Mouse (Mus musculus) thymus, adult 2 months (tissue): ENCODE results near the gene Pitpna. TPM values are rescaled to one million over a fixed set of nuclear protein-coding genes. Genes with fewer than 3 reads are reported as not detected.

Experiments used
- DNase-seq: peaks from one replicate; pipeline ENCODE4 v3.0.0; 2021
- H3K27ac ChIP-seq: fragments of 200-500 bp; 2 replicates; pipeline ENCODE4 v1.5.1; 2012; ENCODE audit warnings: low read length, control low read depth; ENCODE audit not compliant: control insufficient read depth, insufficient read depth
- H3K27me3 ChIP-seq: fragments of 200-500 bp; 2 replicates; pipeline ENCODE4 v1.6.1; 2012; ENCODE audit warnings: mild to moderate bottlenecking, low read length, moderate library complexity, mixed read lengths; ENCODE audit not compliant: control insufficient read depth, insufficient read depth
- H3K36me3 ChIP-seq: fragments of 200-500 bp; 2 replicates; pipeline ENCODE4 v1.6.1; 2012; ENCODE audit warnings: mild to moderate bottlenecking, low read length, moderate library complexity; ENCODE audit not compliant: control insufficient read depth, insufficient read depth
- H3K4me1 ChIP-seq: fragments of 200-500 bp; replicated peaks from 2 replicates; pipeline ENCODE4 v1.6.1; 2012; ENCODE audit warnings: low read length; ENCODE audit not compliant: control insufficient read depth, insufficient read depth
- H3K4me3 ChIP-seq: fragments of 200-500 bp; 2 replicates; pipeline ENCODE4 v1.5.1; 2012; ENCODE audit warnings: mild to moderate bottlenecking, low read length, control low read depth, moderate library complexity; ENCODE audit not compliant: control insufficient read depth, insufficient read depth
- CTCF ChIP-seq: fragments of 200-500 bp; IDR thresholded peaks from 2 replicates; pipeline ENCODE4 v1.5.1; 2012; ENCODE audit warnings: mild to moderate bottlenecking, control low read depth, low read length, moderate library complexity, borderline replicate concordance; ENCODE audit not compliant: control insufficient read depth, poor library complexity, insufficient read depth; ENCODE audit errors: extremely low read depth
- POLR2A ChIP-seq: fragments of 200-500 bp; IDR thresholded peaks from 2 replicates; pipeline ENCODE4 v1.6.1; 2012; ENCODE audit warnings: mild to moderate bottlenecking, low read length, control low read depth, moderate library complexity; ENCODE audit not compliant: control insufficient read depth, poor library complexity, insufficient read depth; ENCODE audit errors: extremely low read depth
- WGBS: fragments of 180-500 bp; shearing (Covaris S2); methylation state at CpG from one replicate; pipeline ENCODE4 v1.1.7; 2018; 5-methylcytosine and 5-hydroxymethylcytosine counted together
- polyA plus RNA-seq: library from polyadenylated mRNA; depleted of rRNA; stranded (reverse); fragments of >200 nt; gene quantifications from 2 replicates; pipeline ENCODE4 v1.2.3, GENCODE M21; 2012

The Pitpna gene
- polyA plus RNA-seq, 1 experiment = 99.7 TPM

DNA sequence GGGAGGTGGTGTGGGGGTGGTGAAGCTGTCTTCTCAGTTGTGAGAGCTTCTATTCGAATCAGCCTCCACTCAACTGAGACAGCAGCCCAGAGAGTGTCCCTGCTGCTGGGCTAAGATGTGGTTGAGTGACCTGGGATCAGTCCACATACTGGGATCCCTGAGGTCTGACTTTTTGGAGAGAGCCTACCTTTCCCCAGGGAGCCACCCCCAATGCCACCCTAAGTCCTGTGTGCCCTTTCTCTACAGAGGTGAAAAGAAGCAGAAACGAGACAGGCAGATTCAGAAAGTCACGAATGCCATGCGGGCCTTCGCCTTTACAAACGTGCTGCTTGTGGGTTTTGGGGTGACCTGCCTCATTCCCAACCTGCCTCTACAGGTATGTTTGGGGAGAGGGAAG lies 19.8 kb upstream of the Pitpna start:
- WGBS = 68% methylated on average over 6 of the region's 6 CpGs
- TF ChIP-seq CTCF (no peak), POLR2A (no peak)
- Histone ChIP-seq H3K36me3 (peaks cover 53% of the 10 kb centered on the region), H3K27ac (no peak overlapping the region), H3K4me1 (peaks cover 50% of the 10 kb centered on the region), H3K4me3 (no peak overlapping the region), H3K27me3 (no peaks in the 10 kb centered on the region)
- no peak for DNase-seq

DNA sequence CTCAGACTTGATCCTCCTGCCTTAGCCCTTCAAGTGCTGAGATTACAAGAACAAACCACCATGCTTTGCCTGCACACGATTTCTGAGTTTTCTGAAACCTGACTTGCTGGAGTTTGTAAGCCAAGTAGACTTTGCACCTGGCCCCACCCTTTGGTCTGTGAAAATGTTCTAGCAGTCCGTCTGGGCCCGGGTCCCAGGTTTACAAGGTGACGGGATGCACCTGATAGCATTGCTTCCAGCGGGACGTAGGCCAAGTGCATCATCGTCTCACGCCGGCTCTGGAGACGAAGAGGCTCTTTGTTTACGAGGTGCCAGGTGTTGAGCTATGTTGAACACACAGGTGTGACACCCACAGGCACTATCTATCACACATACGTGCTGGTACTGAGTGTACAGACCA lies 18.9 kb upstream of the Pitpna start:
- TF ChIP-seq POLR2A = no peak
- DNase-seq = no peak
- Histone ChIP-seq H3K36me3 (peaks cover 44% of the 10 kb centered on the region), H3K27me3 (no peaks in the 10 kb centered on the region), H3K27ac (no peak overlapping the region), H3K4me3 (no peak overlapping the region), H3K4me1 (peaks cover 49% of the 10 kb centered on the region)
- 86% methylated on average over 12 of the region's 12 CpGs for WGBS

DNA sequence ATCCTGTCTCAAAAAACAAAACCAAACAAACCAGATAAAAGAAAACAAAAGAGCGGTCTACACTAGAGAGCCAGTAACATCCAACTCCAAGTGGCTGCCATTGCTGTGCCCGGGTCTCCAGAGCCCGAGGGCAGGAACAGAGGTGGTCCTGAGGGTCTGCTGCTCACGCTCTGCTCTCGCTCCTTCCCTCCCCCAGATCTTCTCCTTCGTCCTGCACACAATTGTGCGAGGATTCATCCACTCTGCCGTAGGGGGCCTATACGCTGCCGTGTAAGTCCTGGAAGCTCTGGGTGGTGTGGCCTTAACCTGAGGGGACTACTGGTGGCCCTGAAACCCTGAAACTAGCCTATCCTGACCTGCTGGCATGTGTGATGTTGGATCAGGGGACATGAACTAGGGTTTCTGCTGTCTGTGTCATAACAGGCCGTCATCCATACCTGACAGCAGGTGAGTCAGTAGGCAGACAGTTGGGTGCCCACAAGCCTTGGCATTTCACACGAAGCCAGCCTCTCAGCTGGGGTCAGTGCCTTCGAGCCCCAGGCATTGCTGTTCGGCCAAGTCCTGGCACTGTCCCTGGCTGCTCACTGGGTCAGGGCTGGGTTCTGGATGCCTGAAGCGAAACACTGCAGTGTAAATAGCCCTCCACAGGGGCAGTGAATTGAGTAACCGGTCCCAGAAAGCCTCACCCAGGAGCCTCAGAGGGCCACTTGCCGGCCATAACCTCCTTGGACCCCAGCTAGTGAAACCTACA lies 17.3 kb upstream of the Pitpna start:
- Histone ChIP-seq H3K4me3 (no peak overlapping the region), H3K4me1 (peaks cover 56% of the 10 kb centered on the region), H3K27ac (no peak overlapping the region), H3K27me3 (no peaks in the 10 kb centered on the region), H3K36me3 (peaks cover 32% of the 10 kb centered on the region)
- TF ChIP-seq CTCF (no peak), POLR2A (no peak)
- no peak for DNase-seq
- 92% methylated on average over 17 of the region's 17 CpGs for WGBS

DNA sequence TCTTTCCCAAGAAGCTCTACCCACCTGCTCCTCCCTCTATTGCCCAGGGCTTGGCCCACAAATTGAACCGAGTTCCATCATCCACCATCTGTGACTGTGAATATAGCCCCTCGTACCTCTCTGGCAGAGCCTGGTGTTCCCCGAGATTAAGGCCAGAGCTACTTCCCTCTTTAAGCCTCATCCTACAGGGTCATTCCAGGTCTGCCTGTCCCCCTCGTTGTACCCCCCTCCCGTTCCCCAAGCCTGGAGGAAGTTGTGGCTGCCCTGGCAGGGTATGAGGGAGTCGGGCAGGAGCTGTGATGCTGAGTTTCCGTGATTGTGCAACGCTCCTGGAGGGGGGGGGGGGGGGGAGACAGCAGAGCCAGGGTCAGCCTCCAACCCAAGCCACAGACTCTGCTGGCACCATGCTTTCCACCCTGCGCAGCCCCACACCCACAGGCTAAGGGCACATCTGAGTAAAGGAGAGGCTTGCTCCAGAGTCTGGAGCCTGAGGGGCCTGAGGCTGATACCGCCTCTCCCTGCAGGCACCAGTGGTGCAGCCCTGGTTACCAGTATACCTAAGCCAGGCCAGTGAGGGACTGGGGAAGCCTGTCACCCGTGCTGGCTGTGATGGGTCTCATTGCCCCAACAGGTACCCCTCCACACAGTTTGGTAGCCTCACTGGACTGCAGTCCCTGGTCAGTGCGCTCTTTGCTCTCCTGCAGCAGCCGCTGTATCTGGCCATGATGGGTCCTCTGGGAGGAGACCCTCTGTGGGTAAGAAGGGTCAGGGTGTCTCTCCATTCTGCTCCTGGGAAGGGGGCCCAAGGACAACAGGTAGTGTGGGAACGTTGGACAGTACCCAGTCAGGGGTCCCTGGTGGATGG lies 16.5 kb upstream of the Pitpna start:
- H3K36me3 ChIP-seq = peaks cover 31% of the 10 kb centered on the region
- DNase-seq = no peak
- peaks cover 57% of the 10 kb centered on the region for H3K4me1 ChIP-seq
- no peak overlapping the region for H3K4me3 ChIP-seq
- peak overlapping the region; percentile 70; the same call in 1 of the 2 replicates for H3K27ac ChIP-seq
- H3K27me3 ChIP-seq = no peaks in the 10 kb centered on the region
- whole genome bisulfite sequencing = 34% methylated on average over 14 of the region's 14 CpGs
- TF ChIP-seq CTCF (no peak), POLR2A (no peak)

DNA sequence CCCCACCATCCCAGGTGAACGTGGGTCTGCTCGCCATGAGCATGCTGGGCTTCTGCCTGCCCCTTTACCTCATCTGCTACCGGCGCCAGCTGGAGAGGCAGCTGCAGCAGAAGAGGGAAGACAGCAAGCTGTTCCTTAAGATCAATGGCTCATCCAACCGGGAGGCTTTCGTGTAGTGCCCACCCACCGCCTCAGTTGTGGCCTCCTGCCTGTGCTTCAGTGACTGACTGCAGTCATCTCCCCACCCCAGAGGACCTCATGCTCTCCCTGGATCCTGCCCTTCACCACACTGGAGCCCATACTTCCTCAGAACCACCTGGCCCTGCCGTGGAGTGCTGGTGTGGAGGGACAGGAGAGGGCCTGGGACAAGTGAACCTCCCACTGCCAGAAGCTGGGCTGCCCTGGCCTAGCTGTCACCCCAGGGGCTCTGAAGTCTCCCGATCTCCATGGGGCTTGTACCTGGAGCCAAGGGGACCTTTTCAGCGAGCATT lies 15.6 kb upstream of the Pitpna start:
- no peak for TF ChIP-seq CTCF
- TF ChIP-seq POLR2A = no peak
- H3K4me1 ChIP-seq = peaks cover 52% of the 10 kb centered on the region
- peaks cover 23% of the 10 kb centered on the region for H3K36me3 ChIP-seq
- peak overlapping the region; percentile 9; the same call in 1 of the 2 replicates for H3K4me3 ChIP-seq
- 6% methylated on average over 10 of the region's 10 CpGs for WGBS
- H3K27ac ChIP-seq = peak overlapping the region; percentile 70
- H3K27me3 ChIP-seq = no peaks in the 10 kb centered on the region
- peak; percentile 40 for DNase-seq

DNA sequence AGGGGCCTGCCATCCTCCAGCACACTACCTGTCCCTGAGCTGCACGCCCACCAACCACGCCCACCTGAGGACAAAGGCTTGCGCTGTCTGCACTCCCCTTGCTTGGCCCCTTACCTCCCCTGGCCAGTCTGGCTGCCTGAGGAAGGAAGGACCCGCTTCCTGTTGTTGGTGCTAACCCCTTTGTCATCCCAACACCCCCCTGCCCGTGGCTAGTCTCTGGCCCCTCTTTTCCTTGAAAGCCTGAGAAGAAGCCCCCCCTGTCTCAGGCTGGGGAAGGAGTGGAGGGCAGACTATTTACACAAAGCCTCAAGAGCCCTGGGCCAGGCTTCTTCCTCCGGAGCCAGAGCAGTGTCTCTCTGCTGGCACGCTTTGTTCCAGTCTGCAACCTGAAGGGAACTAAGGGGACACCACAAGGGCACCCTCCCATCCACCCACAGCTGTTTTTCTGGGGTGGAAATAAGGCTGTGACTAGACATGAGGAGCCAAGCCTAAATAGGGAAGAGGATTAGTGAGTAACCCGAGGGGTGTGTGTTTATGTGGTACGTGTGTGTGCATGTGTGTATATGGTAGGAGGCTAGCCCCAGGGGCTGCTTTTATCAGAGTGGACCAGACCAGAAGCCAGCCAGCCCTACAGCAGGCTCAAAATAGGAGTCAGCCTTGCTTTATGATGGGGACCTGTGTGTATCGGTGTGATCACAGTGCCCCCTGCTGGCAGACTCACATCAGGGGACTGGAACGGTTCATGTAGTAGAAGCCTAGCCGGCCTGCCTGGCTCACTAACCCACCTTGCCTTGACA lies 14.8 kb upstream of the Pitpna start:
- peak overlapping the region; percentile 70 for H3K27ac ChIP-seq
- H3K4me3 ChIP-seq = peak overlapping the region; percentile 9
- H3K36me3 ChIP-seq = peaks cover 19% of the 10 kb centered on the region
- WGBS = 6% methylated on average over 12 of the region's 12 CpGs
- peak; percentile 92 for DNase-seq
- no peaks in the 10 kb centered on the region for H3K27me3 ChIP-seq
- H3K4me1 ChIP-seq = peaks cover 51% of the 10 kb centered on the region
- peak; percentile 91; the same call in 1 of the 2 replicates for TF ChIP-seq CTCF
- no peak for TF ChIP-seq POLR2A
